Mouse (Mus musculus) E14TG2a.4 (cell line): ENCODE results near the gene Dennd6a.

Experiments used
- CTCF ChIP-seq: conservative IDR thresholded peaks from 2 replicates; pipeline ENCODE4 v1.5.1; 2014; ENCODE audit warnings: low read length
- POU5F1 ChIP-seq: IDR thresholded peaks from 2 replicates; pipeline ENCODE4 v1.6.1; 2014; ENCODE audit warnings: low read length, borderline replicate concordance

DNA sequence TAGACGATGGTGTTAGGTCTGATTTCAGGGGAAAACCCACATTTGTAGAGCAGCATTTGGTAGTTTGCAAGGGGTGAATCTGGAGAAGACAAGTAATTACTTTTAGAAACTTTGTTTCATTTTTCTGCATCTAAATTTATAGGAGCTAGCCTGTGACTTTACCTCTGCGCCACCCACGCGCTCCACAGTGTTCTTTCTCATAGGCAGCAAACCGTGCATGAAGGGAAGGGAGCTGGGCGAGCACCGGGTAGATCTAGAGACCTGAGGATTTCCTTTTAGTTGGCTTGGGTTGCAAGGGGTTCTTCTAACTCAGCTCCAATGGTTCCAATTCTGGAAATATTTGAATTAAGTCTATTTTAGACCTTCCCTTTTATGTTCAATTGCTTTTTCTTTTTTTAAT, 15.1 kb upstream of the Dennd6a start:
- TF ChIP-seq CTCF (no peak), POU5F1 (no peak)
